In the genomic region with DNA sequence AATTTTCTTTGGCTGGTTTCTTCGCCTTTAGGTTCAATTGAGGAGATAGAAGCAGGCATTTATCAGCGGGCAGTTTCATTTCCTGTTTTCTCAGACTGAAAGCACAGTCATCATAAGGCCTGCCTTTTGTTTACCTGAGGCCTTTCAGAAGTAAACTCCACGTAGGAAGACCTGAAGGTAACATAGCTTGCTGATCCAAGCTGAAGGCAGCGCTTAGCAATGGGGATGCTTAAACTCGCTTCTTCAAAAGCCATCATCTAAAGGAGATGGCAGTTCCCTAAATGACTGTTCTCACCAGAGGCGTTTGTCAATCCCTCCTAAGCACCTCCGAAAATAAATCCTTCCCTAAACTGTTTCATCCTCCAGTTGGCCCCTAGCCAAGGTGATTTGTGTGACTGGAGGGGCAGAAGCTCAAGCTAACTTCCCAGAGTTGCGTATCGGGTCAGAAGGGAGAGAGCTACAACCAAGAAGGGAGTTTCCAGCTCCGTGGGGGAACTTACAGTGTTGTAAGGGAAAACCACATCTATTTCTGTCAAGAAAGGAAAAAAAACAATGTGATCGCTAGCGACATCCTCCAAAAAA, we compare ENCODE assay signal across 1 mouse cellular context.
TF ChIP-seq lines count a peak whose summit lies in the region.

No protein-coding gene starts in this region.

TF ChIP-seq in CH12.LX, 34 proteins besides CTCF, POLR2A, EP300 and RAD21 (continued from another document):
- TF ChIP-seq ELF1 (IDR thresholded peaks at IDR 0.05; ENCODE audit: low read depth, low read length) (peak; percentile 34), MXI1 (IDR thresholded peaks at IDR 0.05; ENCODE audit: low read depth, low read length) (no peak), ETS1 (conservative IDR thresholded peaks at IDR 0.05; ENCODE audit: low read depth, low read length) (peak; percentile 65), MAFK (IDR thresholded peaks at IDR 0.05; ENCODE audit: insufficient replicate concordance, low read length) (peak; percentile 61; the same call in 1 of the 2 replicates), E2F4 (IDR thresholded peaks at IDR 0.05; ENCODE audit: insufficient replicate concordance, low read depth, low read length) (no peak), POLR2AphosphoS2 (IDR thresholded peaks at IDR 0.05; ENCODE audit: low read depth, low read length) (no peak), USF2 (conservative IDR thresholded peaks at IDR 0.05; ENCODE audit: low read depth, low read length) (no peak), ZKSCAN1 (IDR thresholded peaks at IDR 0.05; ENCODE audit: borderline replicate concordance, low read depth, low read length) (no peak), JUN (IDR thresholded peaks at IDR 0.05; ENCODE audit: insufficient read depth, low read depth, low read length) (peak; percentile 26; the same call in 1 of the 2 replicates), USF1 (IDR thresholded peaks at IDR 0.05; ENCODE audit: low read depth, low read length) (no peak), MEF2A (IDR thresholded peaks at IDR 0.05; ENCODE audit: borderline replicate concordance, low read depth, low read length) (peak; percentile 96), JUND (conservative IDR thresholded peaks at IDR 0.05; ENCODE audit: low read depth, low read length) (peak; percentile 31; the same call in 1 of the 2 replicates), TCF12 (IDR thresholded peaks at IDR 0.05; ENCODE audit: low read depth, low read length) (no peak; the same call in 1 of the 2 replicates), KAT2A (IDR thresholded peaks at IDR 0.05; ENCODE audit: insufficient replicate concordance, low read length) (no peak), UBTF (IDR thresholded peaks at IDR 0.05; ENCODE audit: low read depth, low read length) (no peak), RCOR1 (conservative IDR thresholded peaks at IDR 0.05; ENCODE audit: low read depth, low read length) (no peak), MAZ (IDR thresholded peaks at IDR 0.05; ENCODE audit: low read depth, low read length) (0 out of 2 replicates have a peak, but pooled peaks have one; percentile 37), IRF4 (IDR thresholded peaks at IDR 0.05; ENCODE audit: low read depth, low read length) (peak; percentile 93), BHLHE40 (IDR thresholded peaks at IDR 0.05; ENCODE audit: low read depth, low read length) (peak; percentile 36), SMC3 (IDR thresholded peaks at IDR 0.05; ENCODE audit: low read depth, low read length) (no peak), HCFC1 (IDR thresholded peaks at IDR 0.05; ENCODE audit: low read depth, low read length) (peak; percentile 22; the same call in 1 of the 2 replicates), CHD1 (IDR thresholded peaks at IDR 0.05; ENCODE audit: low read depth, low read length) (no peak; the same call in 1 of the 2 replicates), CHD2 (IDR thresholded peaks at IDR 0.05; ENCODE audit: low read length) (no peak; the same call in 1 of the 2 replicates), GABPA (IDR thresholded peaks at IDR 0.05; ENCODE audit: insufficient replicate concordance, low read depth, low read length) (no peak), PAX5 (IDR thresholded peaks at IDR 0.05; ENCODE audit: low read length) (no peak), NRF1 (IDR thresholded peaks at IDR 0.05; ENCODE audit: low read depth, low read length) (no peak), NELFE (IDR thresholded peaks at IDR 0.05; ENCODE audit: low read depth, low read length) (no peak), ZMIZ1 (IDR thresholded peaks at IDR 0.05; ENCODE audit: low read depth, low read length) (no peak)
